Mouse (Mus musculus) heart, adult 2 months (tissue): ENCODE data around the gene Itsn1. TPM values are rescaled to one million over a fixed set of nuclear protein-coding genes. Genes with fewer than 3 reads are reported as not detected.

ENCODE experiments used
- DNase-seq, 2 experiments: peaks; one replicate each; pipeline ENCODE4 v3.0.0; 2021
- H3K27ac ChIP-seq: fragments of 200-600 bp; 2 replicates; pipeline ENCODE4 v1.8.1; 2022
- H3K27me3 ChIP-seq: fragments of 200-500 bp; 2 replicates; pipeline ENCODE4 v1.6.1; 2012; ENCODE audit warnings: mild to moderate bottlenecking, low read length, inconsistent platforms, mixed read lengths; ENCODE audit not compliant: control insufficient read depth, insufficient read depth
- H3K36me3 ChIP-seq: fragments of 200-500 bp; 2 replicates; pipeline ENCODE4 v1.6.1; 2012; ENCODE audit warnings: low read length, inconsistent platforms; ENCODE audit not compliant: control insufficient read depth, insufficient read depth
- H3K4me1 ChIP-seq: fragments of 200-500 bp; 2 replicates; pipeline ENCODE4 v1.6.1; 2011; ENCODE audit warnings: low read length; ENCODE audit not compliant: control insufficient read depth, insufficient read depth
- H3K4me3 ChIP-seq: fragments of 200-600 bp; 2 replicates; pipeline ENCODE4 v1.8.1; 2022
- H3K79me2 ChIP-seq: fragments of 200-500 bp; replicated peaks from 2 replicates; pipeline ENCODE4 v1.6.1; 2012; ENCODE audit warnings: mild to moderate bottlenecking, inconsistent platforms, low read length, moderate library complexity, mixed read lengths; ENCODE audit not compliant: control insufficient read depth, insufficient read depth
- H3K9ac ChIP-seq: fragments of 200-500 bp; 2 replicates; pipeline ENCODE4 v1.6.1; 2012; ENCODE audit warnings: low read depth, mild to moderate bottlenecking, control low read depth, inconsistent platforms, low read length, mixed read lengths
- CTCF ChIP-seq: fragments of 200-600 bp; IDR thresholded peaks from 2 replicates; pipeline ENCODE4 v1.8.1; 2022; ENCODE audit warnings: antibody characterized with exemption, mild to moderate bottlenecking, moderate library complexity
- EP300 ChIP-seq: fragments of 200-500 bp; IDR thresholded peaks from 2 replicates; pipeline ENCODE4 v1.6.1; 2011; ENCODE audit warnings: low read depth, low read length, control low read depth; ENCODE audit not compliant: insufficient read depth
- POLR2A ChIP-seq: fragments of 200-500 bp; IDR thresholded peaks from 2 replicates; pipeline ENCODE4 v1.6.1; 2011; ENCODE audit warnings: mild to moderate bottlenecking, low read depth, low read length, control low read depth; ENCODE audit not compliant: insufficient read depth
- WGBS: fragments of 180-500 bp; shearing (Covaris S2); methylation state at CpG from one replicate; pipeline ENCODE4 v1.1.7; 2018; 5-methylcytosine and 5-hydroxymethylcytosine counted together
- intact Hi-C: fragments of 180-260 bp; cut with DNase I; formaldehyde crosslinking; loops from one replicate; pipeline ENCODE4 v1.15.1; 2025
- polyA plus RNA-seq: library from polyadenylated mRNA; depleted of rRNA; stranded (reverse); fragments of >200 nt; gene quantifications from 2 replicates; pipeline ENCODE4 v1.2.3, GENCODE M21; 2012
- total RNA-seq, 2 experiments: library from RNA; stranded (reverse); gene quantifications; 2 replicates each; pipeline ENCODE4 v1.2.3; 2021

Itsn1 gene
- total and polyA plus RNA-seq, 3 experiments = 35.8 to 46.7 (median 45.1) TPM

GRCm38 (mm10) chr16:91688619-91689334 is 40.3 kb upstream of the Itsn1 start, which contains the start of gene Donson:
Gene Donson, minus strand, starts transcription at chr16:91688770.
- intact Hi-C loops = loop anchor here (2.0 to 5.0 kb wide), 2 partner anchors 40 to 41 kb away; partner anchors contain the start of genes Cryzl1, Gart, Itsn1 and Son
- peak within 1 kb of the TSS; percentile 92 for H3K9ac ChIP-seq
- H3K27me3 ChIP-seq = no peaks in the 10 kb centered on the region
- no peaks in the 10 kb centered on the region for H3K79me2 ChIP-seq
- H3K4me3 ChIP-seq = peak within 1 kb of the TSS; percentile 76
- H3K36me3 ChIP-seq = no peaks in the 10 kb centered on the region
- peak; percentile 96 to 97 for DNase-seq
- TF ChIP-seq CTCF (no peak), POLR2A (peak; percentile 82), EP300 (0 out of 2 replicates have a peak, but pooled peaks have one; percentile 32)
- peak within 1 kb of the TSS; percentile 77 for H3K27ac ChIP-seq
- peaks cover 1% of the 10 kb centered on the region; the same call in 1 of the 2 replicates for H3K4me1 ChIP-seq
- under 1% methylated on average over 71 of the region's 71 CpGs for WGBS

GRCm38 (mm10) chr16:91689791-91690190 is 39.3 kb upstream of the Itsn1 start:
- no peaks in the 10 kb centered on the region for H3K36me3 ChIP-seq
- 58% methylated on average over 7 of the region's 7 CpGs for WGBS

GRCm38 (mm10) chr16:91694455-91695084 is 34.5 kb upstream of the Itsn1 start:
- Histone ChIP-seq H3K4me3 (0 out of 2 replicates have a peak overlapping the region, but pooled peaks have one; percentile 8), H3K4me1 (no peaks in the 10 kb centered on the region; the same call in none of the 2 replicates), H3K9ac (no peak overlapping the region), H3K36me3 (no peaks in the 10 kb centered on the region), H3K27me3 (no peaks in the 10 kb centered on the region), H3K79me2 (no peaks in the 10 kb centered on the region), H3K27ac (no peak overlapping the region)
- intact Hi-C loops = loop anchor here (1.0 kb wide), 1 partner anchor 223 kb away; no protein-coding TSS in a partner anchor
- peak; percentile 66 to 80 for DNase-seq
- 28% methylated on average over 14 of the region's 14 CpGs for WGBS
- peak; percentile 97 for TF ChIP-seq CTCF
- TF ChIP-seq EP300 = peak; percentile 80
- TF ChIP-seq POLR2A = no peak

More at GRCm38 (mm10) chr16:91689791-91690190, 39.3 kb upstream of the Itsn1 start:
- TF ChIP-seq EP300 (no peak), CTCF (no peak), POLR2A (no peak)
- no peaks in the 10 kb centered on the region for H3K79me2 ChIP-seq
- intact Hi-C loops = loop anchor here (2.0 to 5.0 kb wide), 2 partner anchors 39 to 42 kb away; partner anchors contain the start of genes Cryzl1, Gart, Itsn1 and Son
- H3K27ac ChIP-seq = no peak overlapping the region
- peaks cover 1% of the 10 kb centered on the region for H3K4me1 ChIP-seq
- H3K27me3 ChIP-seq = no peaks in the 10 kb centered on the region
- no peak for DNase-seq
- H3K9ac ChIP-seq = no peak overlapping the region
- no peak overlapping the region for H3K4me3 ChIP-seq

DNA sequence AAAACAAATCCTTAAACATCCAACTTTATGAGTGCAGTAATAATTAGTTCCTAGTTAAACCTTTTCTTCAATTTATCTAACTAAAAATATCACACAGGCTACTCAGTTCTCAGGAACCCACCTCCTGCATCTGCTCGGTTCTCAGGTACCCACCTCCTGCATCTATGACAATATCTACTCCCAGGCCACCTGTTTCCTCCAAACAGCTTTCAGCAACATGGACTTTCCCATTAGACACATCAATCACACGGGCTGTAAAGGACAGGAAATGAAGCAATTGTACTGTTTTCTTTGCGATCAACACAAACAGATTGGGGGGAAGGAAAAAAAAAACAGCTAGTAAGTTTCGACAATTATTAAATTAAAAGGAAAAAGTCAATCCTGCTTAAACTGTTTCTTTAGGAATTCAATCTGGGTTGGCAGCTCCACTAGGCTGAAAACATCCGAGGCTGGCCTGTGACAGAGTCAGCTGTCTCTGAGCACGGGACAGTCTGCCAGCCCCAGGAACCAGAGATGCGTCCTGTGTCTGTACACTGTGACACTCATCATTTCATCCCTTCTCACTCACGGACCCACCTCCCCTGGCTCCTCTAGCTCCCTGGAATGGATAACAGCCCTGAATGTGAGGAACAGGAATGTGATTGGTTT is 33.8 kb upstream of the Itsn1 start:
- WGBS = 35% methylated on average over 8 of the region's 8 CpGs
- H3K9ac ChIP-seq = no peak overlapping the region
- 0 out of 2 replicates have a peak overlapping the region, but pooled peaks have one; percentile 8 for H3K4me3 ChIP-seq
- no peaks in the 10 kb centered on the region for H3K27me3 ChIP-seq
- intact Hi-C loops = no loop called here
- no peaks in the 10 kb centered on the region for H3K79me2 ChIP-seq
- no peak overlapping the region for H3K27ac ChIP-seq
- no peaks in the 10 kb centered on the region; the same call in 1 of the 2 replicates for H3K4me1 ChIP-seq
- no peaks in the 10 kb centered on the region for H3K36me3 ChIP-seq
- TF ChIP-seq EP300 = no peak
- no peak for DNase-seq

DNA sequence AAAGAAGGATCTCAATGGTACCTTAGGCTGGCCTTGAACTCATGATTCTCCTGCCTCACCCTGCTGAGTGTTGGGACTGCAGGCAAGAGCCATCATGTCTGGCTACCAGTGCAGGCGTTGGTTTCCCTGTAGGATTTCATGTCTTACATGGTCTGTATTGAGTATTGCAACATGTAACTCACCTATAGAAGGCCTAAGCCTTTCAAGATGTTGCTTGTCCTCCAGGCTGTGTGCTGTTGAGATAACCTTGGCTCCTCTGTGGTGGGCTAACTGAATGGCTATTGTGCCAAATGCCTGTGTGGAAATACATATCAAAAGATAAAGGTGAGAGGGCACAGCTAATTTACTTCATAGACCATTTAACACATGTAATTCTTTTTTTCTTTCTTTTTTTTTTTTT is 30.1 kb upstream of the Itsn1 start:
- no peaks in the 10 kb centered on the region for H3K36me3 ChIP-seq
- no peak for DNase-seq
- WGBS = 92% methylated on average over 1 of the region's 1 CpGs
- TF ChIP-seq CTCF (no peak), POLR2A (no peak), EP300 (no peak)
- H3K4me1 ChIP-seq = no peaks in the 10 kb centered on the region; the same call in 1 of the 2 replicates
- no peak overlapping the region for H3K9ac ChIP-seq
- no peaks in the 10 kb centered on the region for H3K27me3 ChIP-seq
- H3K4me3 ChIP-seq = no peak overlapping the region
- intact Hi-C loops = no loop called here
- no peak overlapping the region for H3K27ac ChIP-seq
- no peaks in the 10 kb centered on the region for H3K79me2 ChIP-seq
